Mouse (Mus musculus): ENCODE data around the gene Gm3435. TPM values are rescaled to one million over a fixed set of nuclear protein-coding genes. Genes with fewer than 3 reads are reported as not detected.

Gene Gm3435
- polyA plus RNA-seq, 1 experiment = 2.0 TPM

DNA sequence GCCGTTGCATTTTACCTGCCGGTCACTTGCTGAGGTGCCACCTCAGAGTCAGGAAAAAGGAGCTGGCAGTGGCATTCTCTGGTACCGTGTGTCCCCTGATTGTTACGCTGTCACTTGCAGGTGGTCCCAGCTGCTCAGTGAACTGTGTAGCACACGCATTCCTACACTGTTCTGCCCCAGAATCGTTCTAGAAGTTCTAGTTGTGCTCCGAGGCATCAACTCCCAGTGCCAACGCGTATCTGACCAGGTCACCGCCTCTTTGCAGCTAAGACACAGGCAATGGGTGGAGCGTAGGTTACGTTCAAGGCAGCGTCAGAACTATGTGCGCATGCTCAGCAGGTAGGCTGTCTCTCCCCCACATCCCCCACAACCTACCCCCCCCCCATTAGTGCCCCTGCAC lies 49.7 kb downstream of the Gm3435 start:
- TF ChIP-seq POLR2A (IDR thresholded peaks at IDR 0.05; ENCODE audit: control insufficient read depth, extremely low read depth, insufficient read depth, low read length, poor library complexity) (no peak), CTCF (IDR thresholded peaks at IDR 0.05; ENCODE audit: borderline replicate concordance, control insufficient read depth, extremely low read depth, insufficient read depth, low read length, poor library complexity) (no peak)

GRCm38 (mm10) chr17:15060356-15060755 lies 50.4 kb downstream of the Gm3435 start:
- Histone ChIP-seq H3K36me3 (ENCODE audit: control insufficient read depth, insufficient read depth, low read length) (peaks cover 27% of the 10 kb centered on the region; the same call in 1 of the 2 replicates), H3K4me1 (replicated peaks; ENCODE audit: control insufficient read depth, insufficient read depth, low read length) (no peaks in the 10 kb centered on the region), H3K4me3 (ENCODE audit: control insufficient read depth, insufficient read depth, low read length) (no peak overlapping the region), H3K27ac (ENCODE audit: control insufficient read depth, insufficient read depth, low read length) (no peak overlapping the region), H3K27me3 (ENCODE audit: control insufficient read depth, insufficient read depth, low read length) (no peaks in the 10 kb centered on the region)
- no peak for DNase-seq
- no peak for TF ChIP-seq POLR2A (IDR thresholded peaks at IDR 0.05; ENCODE audit: control insufficient read depth, extremely low read depth, insufficient read depth, low read length, poor library complexity)
- TF ChIP-seq CTCF (IDR thresholded peaks at IDR 0.05; ENCODE audit: borderline replicate concordance, control insufficient read depth, extremely low read depth, insufficient read depth, low read length, poor library complexity) = no peak
- WGBS = 90% methylated on average over 6 of the region's 6 CpGs

More for the DNA sequence above, 49.7 kb downstream of the Gm3435 start:
- Histone ChIP-seq H3K4me3 (ENCODE audit: control insufficient read depth, insufficient read depth, low read length) (no peak overlapping the region), H3K27ac (ENCODE audit: control insufficient read depth, insufficient read depth, low read length) (no peak overlapping the region), H3K4me1 (replicated peaks; ENCODE audit: control insufficient read depth, insufficient read depth, low read length) (no peaks in the 10 kb centered on the region), H3K36me3 (ENCODE audit: control insufficient read depth, insufficient read depth, low read length) (peaks cover 27% of the 10 kb centered on the region; the same call in 1 of the 2 replicates), H3K27me3 (ENCODE audit: control insufficient read depth, insufficient read depth, low read length) (no peaks in the 10 kb centered on the region)
- 98% methylated on average over 14 of the region's 14 CpGs for WGBS
- no peak for DNase-seq

DNA sequence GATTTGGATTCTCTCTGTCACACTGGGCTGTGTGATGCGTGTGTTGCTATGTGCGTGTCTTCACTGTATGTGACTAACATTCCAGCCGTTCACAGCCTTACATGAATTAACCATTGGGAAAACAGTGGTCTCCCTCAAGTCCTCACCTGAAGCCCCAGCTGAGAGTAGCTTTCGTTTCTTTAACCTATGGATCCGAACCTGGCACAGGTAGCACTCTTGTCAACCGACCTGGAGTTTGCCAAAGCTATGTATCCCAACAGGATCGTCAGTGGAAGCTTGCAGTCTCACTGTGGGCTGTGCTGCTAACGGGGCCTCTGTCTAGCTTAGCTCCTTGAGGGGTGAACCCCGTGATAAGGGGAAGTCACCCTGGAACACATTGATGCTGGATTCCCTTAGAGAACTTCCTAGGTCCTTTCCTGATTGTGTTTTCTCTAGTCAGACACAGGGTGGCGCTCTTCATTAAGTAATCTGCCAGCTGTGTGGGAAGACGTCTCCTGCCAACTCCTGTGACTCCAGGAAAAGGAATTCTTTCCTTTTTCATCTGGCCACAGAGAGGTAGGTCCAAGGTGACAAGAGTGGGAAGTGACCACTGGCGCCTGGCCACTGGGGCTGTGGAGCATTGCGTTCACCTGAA lies 55.5 kb downstream of the Gm3435 start:
- WGBS = 57% methylated on average over 13 of the region's 13 CpGs
- H3K27ac ChIP-seq (ENCODE audit: control insufficient read depth, insufficient read depth, low read length) = no peak overlapping the region
- no peaks in the 10 kb centered on the region for H3K4me1 ChIP-seq (replicated peaks; ENCODE audit: control insufficient read depth, insufficient read depth, low read length)
- H3K27me3 ChIP-seq (ENCODE audit: control insufficient read depth, insufficient read depth, low read length) = no peaks in the 10 kb centered on the region
- TF ChIP-seq CTCF (IDR thresholded peaks at IDR 0.05; ENCODE audit: borderline replicate concordance, control insufficient read depth, extremely low read depth, insufficient read depth, low read length, poor library complexity) = no peak
- no peak for TF ChIP-seq POLR2A (IDR thresholded peaks at IDR 0.05; ENCODE audit: control insufficient read depth, extremely low read depth, insufficient read depth, low read length, poor library complexity)
- H3K4me3 ChIP-seq (ENCODE audit: control insufficient read depth, insufficient read depth, low read length) = no peak overlapping the region
- 0 out of 2 replicates have a peak, but pooled peaks cover under 1% of the 10 kb centered on the region for H3K36me3 ChIP-seq (ENCODE audit: control insufficient read depth, insufficient read depth, low read length)
- no peak for DNase-seq

GRCm38 (mm10) chr17:15066066-15066465 lies 56.1 kb downstream of the Gm3435 start:
- Histone ChIP-seq H3K27ac (ENCODE audit: control insufficient read depth, insufficient read depth, low read length) (no peak overlapping the region), H3K27me3 (ENCODE audit: control insufficient read depth, insufficient read depth, low read length) (no peaks in the 10 kb centered on the region), H3K4me1 (replicated peaks; ENCODE audit: control insufficient read depth, insufficient read depth, low read length) (no peaks in the 10 kb centered on the region), H3K4me3 (ENCODE audit: control insufficient read depth, insufficient read depth, low read length) (no peak overlapping the region), H3K36me3 (ENCODE audit: control insufficient read depth, insufficient read depth, low read length) (no peaks in the 10 kb centered on the region)
- DNase-seq = no peak
- no peak for TF ChIP-seq CTCF (IDR thresholded peaks at IDR 0.05; ENCODE audit: borderline replicate concordance, control insufficient read depth, extremely low read depth, insufficient read depth, low read length, poor library complexity)
- no peak for TF ChIP-seq POLR2A (IDR thresholded peaks at IDR 0.05; ENCODE audit: control insufficient read depth, extremely low read depth, insufficient read depth, low read length, poor library complexity)
- WGBS = 76% methylated on average over 6 of the region's 6 CpGs

- H3K36me3 ChIP-seq (ENCODE audit: control insufficient read depth, insufficient read depth, low read length) = no peaks in the 10 kb centered on the region
- 98% methylated on average over 1 of the region's 1 CpGs for WGBS
- DNase-seq = no peak
- H3K27ac ChIP-seq (ENCODE audit: control insufficient read depth, insufficient read depth, low read length) = no peak overlapping the region
- TF ChIP-seq CTCF (IDR thresholded peaks at IDR 0.05; ENCODE audit: borderline replicate concordance, control insufficient read depth, extremely low read depth, insufficient read depth, low read length, poor library complexity) = no peak
- no peak for TF ChIP-seq POLR2A (IDR thresholded peaks at IDR 0.05; ENCODE audit: control insufficient read depth, extremely low read depth, insufficient read depth, low read length, poor library complexity)
- no peak overlapping the region for H3K4me3 ChIP-seq (ENCODE audit: control insufficient read depth, insufficient read depth, low read length)
- H3K27me3 ChIP-seq (ENCODE audit: control insufficient read depth, insufficient read depth, low read length) = no peaks in the 10 kb centered on the region
- no peaks in the 10 kb centered on the region for H3K4me1 ChIP-seq (replicated peaks; ENCODE audit: control insufficient read depth, insufficient read depth, low read length)
These were observed 56.9 kb downstream of the Gm3435 start for GRCm38 (mm10) chr17:15066911-15067310.

- no peaks in the 10 kb centered on the region for H3K27me3 ChIP-seq (ENCODE audit: control insufficient read depth, insufficient read depth, low read length)
- DNase-seq = no peak
- TF ChIP-seq POLR2A (IDR thresholded peaks at IDR 0.05; ENCODE audit: control insufficient read depth, extremely low read depth, insufficient read depth, low read length, poor library complexity) (no peak), CTCF (IDR thresholded peaks at IDR 0.05; ENCODE audit: borderline replicate concordance, control insufficient read depth, extremely low read depth, insufficient read depth, low read length, poor library complexity) (no peak)
- WGBS = 90% methylated on average over 8 of the region's 8 CpGs
- H3K4me3 ChIP-seq (ENCODE audit: control insufficient read depth, insufficient read depth, low read length) = no peak overlapping the region
- H3K4me1 ChIP-seq (replicated peaks; ENCODE audit: control insufficient read depth, insufficient read depth, low read length) = no peaks in the 10 kb centered on the region
- H3K27ac ChIP-seq (ENCODE audit: control insufficient read depth, insufficient read depth, low read length) = no peak overlapping the region
- H3K36me3 ChIP-seq (ENCODE audit: control insufficient read depth, insufficient read depth, low read length) = no peaks in the 10 kb centered on the region
These were observed 58.2 kb downstream of the Gm3435 start for GRCm38 (mm10) chr17:15068040-15068792.

All from thymus, adult 2 months (tissue).